Mouse (Mus musculus) myocyte (in vitro differentiated cells): Measurements from ENCODE around the gene Sppl3.

Experiments used
- MAX ChIP-seq: IDR thresholded peaks from one replicate; pipeline ENCODE4 v1.6.1; 2011; ENCODE audit warnings: low read depth, mild to moderate bottlenecking, control low read depth
- POLR2A ChIP-seq: IDR thresholded peaks from one replicate; pipeline ENCODE4 v1.6.1; 2011; ENCODE audit warnings: low read depth, mild to moderate bottlenecking, control low read depth, moderate library complexity; ENCODE audit not compliant: insufficient read length
- POLR2AphosphoS2 ChIP-seq: IDR thresholded peaks from one replicate; pipeline ENCODE4 v1.6.1; 2011; ENCODE audit warnings: low read depth, control low read depth; ENCODE audit not compliant: insufficient read length
- USF1 ChIP-seq: IDR thresholded peaks from one replicate; pipeline ENCODE4 v1.6.1; 2011; ENCODE audit warnings: low read depth, mild to moderate bottlenecking, control low read depth, moderate library complexity

DNA sequence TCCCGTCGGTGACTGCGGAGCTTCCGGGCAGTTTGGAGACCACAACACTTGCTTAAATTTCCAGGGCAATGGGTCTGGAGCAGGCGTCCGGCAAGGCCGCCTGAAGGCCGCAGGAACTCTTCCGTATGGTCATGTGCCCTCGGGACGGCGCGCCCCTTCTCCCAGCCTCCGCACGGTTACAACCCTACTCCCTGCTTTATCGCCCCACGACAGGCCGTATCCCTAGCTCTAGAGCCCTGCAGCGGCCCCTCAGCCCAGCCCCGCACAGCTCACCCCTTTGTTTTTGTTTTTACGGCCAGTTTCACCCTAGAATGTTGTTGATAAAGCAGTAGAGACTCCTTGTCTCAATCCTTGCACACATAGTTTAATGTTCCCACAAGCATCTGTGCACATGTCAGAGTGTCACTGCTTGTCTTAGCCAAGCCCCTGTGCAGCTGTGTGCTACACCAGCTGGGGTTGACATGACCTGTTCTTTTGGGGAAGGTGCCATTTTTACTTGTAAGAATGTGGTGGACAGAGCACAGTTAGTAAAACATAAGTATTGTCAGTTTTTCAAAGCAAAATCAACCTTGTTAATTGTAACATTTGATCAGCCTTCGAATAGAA, 43.0 kb downstream of the Sppl3 start:
- TF ChIP-seq POLR2AphosphoS2 (no peak), USF1 (no peak), POLR2A (no peak), MAX (no peak)
